Mouse (Mus musculus): ENCODE results near the gene Iqck.

GRCm38 (mm10) chr7:118883957-118884356 is 28.4 kb downstream of the Iqck start:
- TF ChIP-seq CTCF (IDR thresholded peaks at IDR 0.05) (no peak), POLR2A (IDR thresholded peaks at IDR 0.05; ENCODE audit: insufficient read depth, low read depth, low read length) (no peak), EP300 (IDR thresholded peaks at IDR 0.05; ENCODE audit: insufficient read depth, low read depth, low read length) (no peak)

Data from heart, adult 2 months (tissue).